Mouse (Mus musculus) midbrain, embryonic 13.5 days (tissue): ENCODE results near the gene Myh11. TPM values are rescaled to one million over a fixed set of nuclear protein-coding genes. Genes with fewer than 3 reads are reported as not detected.
A peak's percentile ranks its signal among the peaks of the same experiment; 100 is the strongest.

ENCODE experiments used
- ATAC-seq: fragments of 200-750 bp; cut with Nextera tagmentation; 2 replicates; pipeline ENCODE4 v1.8.0; 2017; ENCODE audit warnings: mild to moderate bottlenecking, moderate TSS enrichment, moderate library complexity
- H3K27ac ChIP-seq: fragments of 300-500 bp; sonication (generic); 2 replicates; pipeline ENCODE4 v1.5.1; 2015; ENCODE audit warnings: inconsistent platforms, mild to moderate bottlenecking, moderate library complexity
- H3K27me3 ChIP-seq: fragments of 300-500 bp; sonication (generic); 2 replicates; pipeline ENCODE4 v1.6.1; 2015; ENCODE audit warnings: mild to moderate bottlenecking, inconsistent platforms
- H3K36me3 ChIP-seq: fragments of 300-500 bp; sonication (generic); 2 replicates; pipeline ENCODE4 v1.6.1; 2015; ENCODE audit warnings: mild to moderate bottlenecking, inconsistent platforms
- H3K4me1 ChIP-seq: fragments of 300-500 bp; sonication (generic); replicated peaks from 2 replicates; pipeline ENCODE4 v1.6.1; 2015; ENCODE audit warnings: inconsistent platforms
- H3K4me2 ChIP-seq: fragments of 300-500 bp; sonication (generic); replicated peaks from 2 replicates; pipeline ENCODE4 v1.6.1; 2015; ENCODE audit warnings: moderate library complexity, mild to moderate bottlenecking, inconsistent platforms
- H3K4me3 ChIP-seq: fragments of 300-500 bp; sonication (generic); replicated peaks from 2 replicates; pipeline ENCODE4 v1.5.1; 2015; ENCODE audit warnings: mild to moderate bottlenecking, inconsistent platforms
- H3K9ac ChIP-seq: fragments of 300-500 bp; sonication (generic); replicated peaks from 2 replicates; pipeline ENCODE4 v1.6.1; 2015; ENCODE audit warnings: mild to moderate bottlenecking, inconsistent platforms
- H3K9me3 ChIP-seq: fragments of 300-500 bp; sonication (generic); 2 replicates; pipeline ENCODE4 v1.6.1; 2016; ENCODE audit warnings: mild to moderate bottlenecking, inconsistent platforms
- WGBS: fragments of 180-500 bp; shearing (Covaris S2); methylation state at CpG from one replicate; pipeline ENCODE4 v1.1.7; 2015; 5-methylcytosine and 5-hydroxymethylcytosine counted together
- polyA plus RNA-seq: library from polyadenylated mRNA; unstranded; fragments of >200 nt; fragmentation: Nextera tagmentation; extraction: Ambion mirVana; gene quantifications from 2 replicates; pipeline ENCODE4 v1.2.1, GENCODE M21; 2015

Myh11 gene
- polyA plus RNA-seq, 1 experiment from 2014 or later, result 0.39 TPM

DNA sequence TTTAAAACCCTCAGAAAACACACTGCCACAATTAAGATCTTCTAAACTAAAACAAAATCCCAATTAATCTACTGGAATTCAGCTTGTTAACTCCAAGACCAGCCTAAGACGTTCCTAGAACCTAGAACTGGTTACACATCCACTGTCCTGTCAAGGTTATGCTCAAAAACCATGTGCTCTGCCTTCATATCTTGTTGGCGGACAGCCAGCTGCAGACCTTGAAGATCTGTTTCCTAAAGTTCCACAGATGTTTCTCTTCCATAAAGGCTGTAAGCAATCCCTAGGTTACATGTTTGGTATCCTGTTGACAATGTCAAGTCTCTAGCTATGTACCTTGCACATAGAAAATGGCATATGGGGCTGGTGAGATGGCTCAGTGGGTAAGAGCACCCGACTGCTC is 13.6 kb upstream of the Myh11 start:
- Histone ChIP-seq H3K9ac (no peak overlapping the region), H3K27me3 (no peaks in the 10 kb centered on the region), H3K4me1 (0 out of 2 replicates have a peak, but pooled peaks cover 2% of the 10 kb centered on the region), H3K27ac (no peak overlapping the region), H3K4me2 (no peak overlapping the region), H3K4me3 (no peak overlapping the region), H3K9me3 (no peaks in the 10 kb centered on the region), H3K36me3 (peaks cover 63% of the 10 kb centered on the region)
- WGBS, result 92% methylated on average over 3 of the region's 3 CpGs
- no peak for ATAC-seq

DNA sequence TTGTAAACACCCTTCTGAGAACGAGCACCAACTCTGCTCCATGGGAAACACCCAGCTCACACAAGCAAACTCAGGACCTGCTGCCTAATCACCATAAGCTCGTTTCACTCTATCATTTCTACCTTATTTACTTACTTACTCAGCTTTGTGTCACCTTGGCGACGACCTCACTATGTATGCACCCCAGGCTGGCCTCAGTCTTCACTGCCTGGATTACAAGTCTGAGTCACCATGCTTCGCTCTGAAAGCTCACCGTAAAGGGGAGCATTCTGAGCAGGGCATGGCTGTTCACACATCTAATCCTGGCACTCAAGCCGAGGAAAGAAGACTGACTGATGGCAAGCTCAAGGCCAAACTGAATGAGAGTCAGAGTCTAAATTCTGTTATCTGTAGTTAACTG is 12.5 kb upstream of the Myh11 start:
- no peak for ATAC-seq

DNA sequence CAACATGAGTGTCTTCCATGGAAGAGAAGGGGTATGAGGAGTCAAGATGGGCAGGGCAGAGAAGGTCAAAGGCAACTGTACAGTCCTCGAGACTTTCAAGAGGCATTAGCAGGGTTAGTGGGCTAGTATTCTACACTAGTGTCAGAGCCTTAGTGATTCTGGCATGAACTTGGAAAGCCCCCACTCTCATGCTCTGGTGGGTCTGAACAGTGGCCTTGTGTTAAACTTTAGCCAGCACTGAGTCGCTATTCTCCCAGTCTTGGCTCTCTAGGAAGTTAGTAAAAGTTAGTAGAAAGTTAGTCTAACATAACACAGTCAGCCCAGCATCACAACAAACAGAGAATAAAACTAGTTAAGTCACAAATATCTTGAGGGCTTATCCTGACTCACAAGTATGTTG is 12.0 kb upstream of the Myh11 start:
- Histone ChIP-seq H3K27me3 (no peaks in the 10 kb centered on the region), H3K27ac (no peak overlapping the region), H3K9me3 (no peaks in the 10 kb centered on the region), H3K4me3 (no peak overlapping the region), H3K4me2 (no peak overlapping the region), H3K4me1 (0 out of 2 replicates have a peak, but pooled peaks cover 2% of the 10 kb centered on the region), H3K9ac (no peak overlapping the region), H3K36me3 (peaks cover 66% of the 10 kb centered on the region)
- ATAC-seq, result no peak
- 88% methylated on average over 2 of the region's 2 CpGs for WGBS

More for the DNA sequence above, 12.5 kb upstream of the Myh11 start:
- H3K4me3 ChIP-seq, result no peak overlapping the region
- WGBS, result 58% methylated on average over 7 of the region's 7 CpGs
- H3K9ac ChIP-seq, result no peak overlapping the region
- H3K36me3 ChIP-seq, result peaks cover 68% of the 10 kb centered on the region
- H3K27me3 ChIP-seq, result no peaks in the 10 kb centered on the region
- 0 out of 2 replicates have a peak, but pooled peaks cover 2% of the 10 kb centered on the region for H3K4me1 ChIP-seq
- H3K4me2 ChIP-seq, result no peak overlapping the region
- H3K27ac ChIP-seq, result no peak overlapping the region
- no peaks in the 10 kb centered on the region for H3K9me3 ChIP-seq

DNA sequence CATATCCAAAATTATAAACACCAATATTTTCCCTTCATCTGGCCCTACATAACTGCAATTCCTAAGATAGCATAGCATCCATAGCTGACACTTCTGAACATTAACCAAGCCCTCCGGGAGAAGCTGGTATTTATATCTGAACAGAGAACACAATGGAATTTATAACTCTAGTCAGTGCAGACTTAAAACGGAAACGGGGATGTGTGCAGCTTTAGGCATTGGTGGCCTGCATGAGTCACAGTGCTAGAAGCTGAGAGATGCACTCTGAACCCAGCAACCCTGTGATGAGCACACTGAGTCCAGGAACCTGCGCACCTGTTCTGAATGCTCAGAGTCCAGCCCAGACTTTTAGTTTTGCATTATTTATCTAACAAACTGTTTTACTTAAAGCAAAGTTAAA is 7.3 kb upstream of the Myh11 start:
- H3K27me3 ChIP-seq, result no peaks in the 10 kb centered on the region
- H3K27ac ChIP-seq, result no peak overlapping the region
- H3K36me3 ChIP-seq, result peaks cover 39% of the 10 kb centered on the region
- 94% methylated on average over 4 of the region's 4 CpGs for WGBS
- no peak overlapping the region for H3K9ac ChIP-seq
- no peaks in the 10 kb centered on the region for H3K9me3 ChIP-seq
- H3K4me3 ChIP-seq, result no peak overlapping the region
- no peak for ATAC-seq
- no peak overlapping the region for H3K4me2 ChIP-seq
- H3K4me1 ChIP-seq, result no peaks in the 10 kb centered on the region

DNA sequence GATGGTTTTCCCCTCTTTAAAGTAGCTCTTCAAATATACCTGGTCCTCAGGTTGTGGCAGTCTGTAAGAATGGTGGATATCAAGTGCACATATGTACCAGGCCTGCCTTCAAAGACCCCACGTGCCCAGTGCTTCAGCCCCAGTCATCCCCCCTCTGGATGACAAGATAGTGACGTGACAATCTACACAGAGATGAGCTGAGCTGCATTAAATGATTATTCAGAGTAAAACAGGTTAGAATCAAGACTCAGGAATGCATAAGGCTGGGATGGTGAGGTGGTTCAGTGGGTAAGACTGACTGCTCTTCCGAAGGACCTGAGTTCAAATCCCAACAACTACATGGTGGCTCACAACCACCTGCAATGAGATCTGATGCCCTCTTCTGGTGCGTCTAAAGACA is 6.6 kb upstream of the Myh11 start:
- peaks cover 4% of the 10 kb centered on the region for H3K27me3 ChIP-seq
- peaks cover 34% of the 10 kb centered on the region for H3K36me3 ChIP-seq
- H3K4me1 ChIP-seq, result no peaks in the 10 kb centered on the region
- ATAC-seq, result no peak
- no peak overlapping the region for H3K4me2 ChIP-seq
- no peak overlapping the region for H3K27ac ChIP-seq
- 92% methylated on average over 4 of the region's 4 CpGs for WGBS
- H3K4me3 ChIP-seq, result no peak overlapping the region
- H3K9me3 ChIP-seq, result no peaks in the 10 kb centered on the region
- no peak overlapping the region for H3K9ac ChIP-seq

DNA sequence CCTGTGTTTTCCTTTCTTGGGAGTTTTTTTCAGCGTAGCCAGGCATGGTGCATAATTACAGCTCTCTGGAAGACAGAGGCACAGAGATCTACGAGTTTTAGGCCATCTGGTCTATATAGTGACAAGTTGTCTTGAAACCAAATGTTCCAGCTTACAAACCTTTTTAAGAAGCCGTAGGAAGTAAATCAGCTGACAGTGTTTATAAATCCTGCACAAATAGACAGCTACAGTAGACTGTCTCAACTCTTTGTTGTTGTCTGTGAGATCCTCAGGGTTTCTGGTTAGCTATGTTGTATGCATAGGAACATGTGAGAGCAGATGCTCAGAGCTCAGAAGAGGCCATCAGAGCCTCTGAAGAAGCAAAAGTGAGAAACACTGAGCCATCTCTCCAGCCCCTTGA is 6.0 kb upstream of the Myh11 start:
- no peak overlapping the region for H3K9ac ChIP-seq
- no peak overlapping the region for H3K4me2 ChIP-seq
- no peaks in the 10 kb centered on the region for H3K9me3 ChIP-seq
- H3K27ac ChIP-seq, result no peak overlapping the region
- H3K36me3 ChIP-seq, result peaks cover 34% of the 10 kb centered on the region
- 94% methylated on average over 3 of the region's 3 CpGs for WGBS
- no peak overlapping the region for H3K4me3 ChIP-seq
- no peak for ATAC-seq
- H3K27me3 ChIP-seq, result peaks cover 10% of the 10 kb centered on the region
- H3K4me1 ChIP-seq, result peaks cover 3% of the 10 kb centered on the region; the same call in 1 of the 2 replicates

DNA sequence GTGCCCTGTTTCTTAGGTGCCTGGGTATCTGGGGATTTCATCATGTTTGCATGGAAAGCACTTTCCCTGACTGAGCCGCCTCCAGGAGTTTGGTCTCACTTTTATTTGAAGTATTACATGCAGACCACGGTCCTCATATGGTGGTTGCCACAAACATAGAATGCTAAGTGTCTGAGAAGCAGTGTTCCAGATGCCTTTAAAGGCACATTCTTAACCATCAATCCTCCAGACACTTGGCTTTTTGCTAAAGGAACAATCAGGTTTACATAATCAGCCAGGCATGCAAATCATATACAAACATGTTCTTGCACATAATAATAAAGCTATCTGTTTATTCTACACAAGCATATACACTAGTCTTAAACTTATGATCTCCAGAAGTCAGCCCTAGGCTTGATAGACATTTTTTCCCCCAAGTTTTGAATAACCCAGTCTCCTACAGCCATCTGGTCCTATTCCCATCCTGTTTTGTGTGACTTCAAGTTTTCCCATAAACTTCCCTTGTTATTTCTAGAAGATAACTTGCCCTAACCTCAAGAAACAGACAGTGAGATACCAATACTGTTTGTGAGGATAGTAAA is 5.5 kb upstream of the Myh11 start:
- Histone ChIP-seq H3K9ac (no peak overlapping the region), H3K4me3 (no peak overlapping the region), H3K9me3 (no peaks in the 10 kb centered on the region), H3K4me1 (peaks cover 8% of the 10 kb centered on the region; the same call in 1 of the 2 replicates), H3K4me2 (no peak overlapping the region), H3K36me3 (peaks cover 34% of the 10 kb centered on the region), H3K27ac (no peak overlapping the region), H3K27me3 (peaks cover 13% of the 10 kb centered on the region)
- WGBS, result 88% methylated on average over 2 of the region's 2 CpGs
- no peak for ATAC-seq

DNA sequence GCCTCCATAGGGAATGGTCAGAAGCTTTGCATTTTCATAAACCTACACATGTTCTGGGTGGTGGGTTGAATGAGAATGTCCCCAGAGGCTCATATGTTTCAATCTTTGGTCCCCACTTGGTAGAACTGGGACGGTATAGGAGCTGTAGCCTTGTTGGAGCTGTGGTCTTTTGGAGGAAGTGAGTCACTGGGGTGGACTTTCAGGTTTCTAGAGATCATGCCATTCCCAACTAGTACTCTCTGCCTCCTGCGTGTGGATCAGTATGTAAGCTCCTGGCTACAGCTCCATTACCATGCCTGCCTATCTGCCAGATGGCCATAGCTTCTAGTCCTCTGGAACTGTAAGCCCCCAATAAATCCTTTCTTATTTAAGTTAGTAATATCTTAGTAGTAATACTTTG is 4.1 kb upstream of the Myh11 start:
- peaks cover 12% of the 10 kb centered on the region for H3K4me1 ChIP-seq
- no peak overlapping the region for H3K27ac ChIP-seq
- WGBS, result 81% methylated on average over 2 of the region's 2 CpGs
- peaks cover 21% of the 10 kb centered on the region for H3K36me3 ChIP-seq
- no peak overlapping the region for H3K4me3 ChIP-seq
- no peak for ATAC-seq
- H3K9ac ChIP-seq, result no peak overlapping the region
- no peaks in the 10 kb centered on the region for H3K9me3 ChIP-seq
- no peak overlapping the region for H3K4me2 ChIP-seq
- H3K27me3 ChIP-seq, result peaks cover 22% of the 10 kb centered on the region

GRCm38 (mm10) chr16:14292205-14293199 is 1.3 kb upstream of the Myh11 start:
- Histone ChIP-seq H3K9ac (0 out of 2 replicates have a peak overlapping the region, but pooled peaks have one; percentile 15), H3K27me3 (peaks cover 22% of the 10 kb centered on the region), H3K4me3 (peak overlapping the region; percentile 22), H3K36me3 (no peaks in the 10 kb centered on the region), H3K4me1 (peaks cover 12% of the 10 kb centered on the region), H3K9me3 (no peaks in the 10 kb centered on the region), H3K4me2 (peak overlapping the region; percentile 49), H3K27ac (no peak overlapping the region)
- peak; percentile 51 for ATAC-seq
- 17% methylated on average over 31 of the region's 31 CpGs for WGBS

DNA sequence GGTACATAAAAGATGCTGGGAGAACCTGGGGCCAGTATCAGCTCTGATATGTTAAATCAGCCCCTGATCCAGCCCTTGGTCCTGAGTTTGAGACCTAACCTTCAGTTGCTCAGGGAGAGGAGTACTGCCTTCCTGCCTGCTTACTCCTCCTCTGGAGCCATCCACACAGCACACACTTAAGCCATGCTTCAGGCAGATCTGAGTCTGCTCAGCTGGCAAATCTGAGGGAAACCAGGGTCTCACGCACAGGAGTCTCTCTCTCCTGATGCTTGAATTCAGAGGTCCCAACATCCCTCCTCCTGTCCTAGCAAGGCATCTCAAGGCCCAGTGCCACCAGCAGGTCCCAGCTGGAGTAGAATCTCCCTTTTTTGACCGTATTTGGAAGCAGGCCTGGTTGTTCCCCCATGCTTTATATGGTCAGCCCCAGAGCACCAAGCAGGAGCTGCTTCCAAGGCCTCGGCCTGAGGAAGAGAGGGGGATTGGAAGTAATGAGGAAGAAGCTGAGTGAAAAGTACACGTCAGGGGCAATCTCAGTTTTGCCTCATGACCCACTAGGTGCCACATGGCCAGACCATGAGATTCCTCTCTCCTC is 18.7 kb downstream of the Myh11 start:
- Histone ChIP-seq H3K36me3 (no peaks in the 10 kb centered on the region), H3K27me3 (no peaks in the 10 kb centered on the region), H3K4me3 (no peak overlapping the region), H3K9me3 (no peaks in the 10 kb centered on the region), H3K4me2 (no peak overlapping the region), H3K27ac (no peak overlapping the region), H3K9ac (no peak overlapping the region), H3K4me1 (no peaks in the 10 kb centered on the region)
- ATAC-seq, result no peak
- 74% methylated on average over 4 of the region's 4 CpGs for WGBS

GRCm38 (mm10) chr16:14265203-14265920 is 25.8 kb downstream of the Myh11 start:
- H3K36me3 ChIP-seq, result no peaks in the 10 kb centered on the region
- no peaks in the 10 kb centered on the region for H3K27me3 ChIP-seq
- H3K4me2 ChIP-seq, result no peak overlapping the region
- H3K4me1 ChIP-seq, result no peaks in the 10 kb centered on the region
- no peaks in the 10 kb centered on the region for H3K9me3 ChIP-seq
- no peak for ATAC-seq
- H3K9ac ChIP-seq, result no peak overlapping the region
- H3K27ac ChIP-seq, result no peak overlapping the region
- no peak overlapping the region for H3K4me3 ChIP-seq
- 43% methylated on average over 4 of the region's 4 CpGs for WGBS
